Mouse (Mus musculus) hindbrain, postnatal 0 days (tissue): Measurements from ENCODE around the gene Dnah11. TPM values are rescaled to one million over a fixed set of nuclear protein-coding genes. Genes with fewer than 3 reads are reported as not detected.
A peak's percentile ranks its signal among the peaks of the same experiment; 100 is the strongest.

Experiments used
- ATAC-seq: fragments of 200-750 bp; cut with Nextera tagmentation; 2 replicates; pipeline ENCODE4 v1.8.0; 2017; ENCODE audit warnings: mild to moderate bottlenecking, moderate TSS enrichment, moderate library complexity
- DNase-seq: peaks from one replicate; pipeline ENCODE4 v3.0.0-alpha.2; 2015; ENCODE audit warnings: low spot score
- H3K27ac ChIP-seq: fragments of 300-500 bp; sonication (generic); 2 replicates; pipeline ENCODE4 v1.5.1; 2014; ENCODE audit warnings: mild to moderate bottlenecking
- H3K27me3 ChIP-seq: fragments of 300-500 bp; sonication (generic); 2 replicates; pipeline ENCODE4 v1.6.1; 2014; ENCODE audit warnings: low read length, mixed read lengths; ENCODE audit not compliant: insufficient read depth
- H3K36me3 ChIP-seq: fragments of 300-500 bp; sonication (generic); 2 replicates; pipeline ENCODE4 v1.6.1; 2014; ENCODE audit warnings: low read length, mixed read lengths; ENCODE audit not compliant: insufficient read depth
- H3K4me1 ChIP-seq: fragments of 300-500 bp; sonication (generic); 2 replicates; pipeline ENCODE4 v1.6.1; 2014; ENCODE audit warnings: antibody characterized with exemption, low read length, mixed read lengths; ENCODE audit not compliant: insufficient read depth
- H3K4me2 ChIP-seq: fragments of 300-500 bp; sonication (generic); 2 replicates; pipeline ENCODE4 v1.6.1; 2014; ENCODE audit warnings: low read depth, mild to moderate bottlenecking, low read length, moderate library complexity, mixed read lengths
- H3K4me3 ChIP-seq: fragments of 300-500 bp; sonication (generic); 2 replicates; pipeline ENCODE4 v1.5.1; 2014; ENCODE audit warnings: low read length
- H3K9ac ChIP-seq: fragments of 300-500 bp; sonication (generic); replicated peaks from 2 replicates; pipeline ENCODE4 v1.6.1; 2014; ENCODE audit warnings: mild to moderate bottlenecking, low read length, moderate library complexity, mixed read lengths
- H3K9me3 ChIP-seq: fragments of 300-500 bp; sonication (generic); 2 replicates; pipeline ENCODE4 v1.6.1; 2016; ENCODE audit warnings: low read length, mixed read lengths
- CTCF ChIP-seq: IDR thresholded peaks from 2 replicates; pipeline ENCODE4 v1.5.1; 2016; ENCODE audit warnings: antibody characterized with exemption, control low read depth, low read depth
- WGBS: fragments of 180-500 bp; shearing (Covaris S2); extraction: QIAGEN DNeasy Blood & Tissue Kit; methylation state at CpG from one replicate; pipeline ENCODE4 v1.1.7; 2014; 5-methylcytosine and 5-hydroxymethylcytosine counted together
- polyA plus RNA-seq: library from polyadenylated mRNA; unstranded; fragments of >200 nt; fragmentation: Nextera tagmentation; extraction: Ambion mirVana; gene quantifications from 2 replicates; pipeline ENCODE4 v1.2.1, GENCODE M21; 2015
- total RNA-seq: library from RNA; depleted of rRNA; stranded (reverse); fragments of >200 nt; gene quantifications from 2 replicates; pipeline ENCODE4 v1.2.3, GENCODE M21; 2014

Gene Dnah11
- total and polyA plus RNA-seq, 2 experiments from 2014 or later: 0.09 to 1.5 TPM

- no peak for TF ChIP-seq CTCF
- 67% methylated on average over 3 of the region's 3 CpGs for WGBS
- Histone ChIP-seq H3K27me3 (no peaks in the 10 kb centered on the region), H3K4me1 (no peaks in the 10 kb centered on the region), H3K27ac (no peak overlapping the region), H3K36me3 (no peaks in the 10 kb centered on the region), H3K4me3 (no peak overlapping the region), H3K4me2 (no peak overlapping the region), H3K9ac (no peak overlapping the region), H3K9me3 (no peaks in the 10 kb centered on the region)
- ATAC-seq: no peak
- DNase-seq: no peak
These were observed 100.6 kb downstream of the Dnah11 start for GRCm38 (mm10) chr12:118098257-118098656.

DNA sequence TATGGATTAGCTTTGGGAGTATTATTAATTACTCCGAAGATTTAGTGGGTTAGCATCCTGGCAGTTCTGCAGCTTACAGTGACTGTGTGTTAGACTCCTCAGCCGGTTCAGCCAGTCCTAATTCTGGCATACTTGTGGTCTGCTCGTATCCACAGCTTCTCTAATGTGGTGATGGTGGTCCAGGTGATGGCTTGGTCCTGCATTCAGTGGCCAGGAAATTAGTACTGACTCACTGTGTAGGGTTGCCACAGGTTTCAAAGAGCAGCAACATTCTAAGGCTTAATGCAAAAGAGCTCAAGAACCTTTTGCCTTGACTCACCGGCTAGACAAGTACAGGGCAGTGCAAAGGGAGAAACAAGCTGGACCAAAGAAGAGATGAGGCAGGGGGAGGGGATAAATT lies 103.9 kb downstream of the Dnah11 start:
- Histone ChIP-seq H3K27me3 (no peaks in the 10 kb centered on the region), H3K36me3 (no peaks in the 10 kb centered on the region), H3K4me1 (no peaks in the 10 kb centered on the region), H3K4me2 (no peak overlapping the region), H3K4me3 (no peak overlapping the region), H3K27ac (no peak overlapping the region), H3K9ac (no peak overlapping the region), H3K9me3 (no peaks in the 10 kb centered on the region)
- TF ChIP-seq CTCF: no peak
- WGBS: 85% methylated on average over 4 of the region's 4 CpGs
- ATAC-seq (no peak), DNase-seq (no peak)

DNA sequence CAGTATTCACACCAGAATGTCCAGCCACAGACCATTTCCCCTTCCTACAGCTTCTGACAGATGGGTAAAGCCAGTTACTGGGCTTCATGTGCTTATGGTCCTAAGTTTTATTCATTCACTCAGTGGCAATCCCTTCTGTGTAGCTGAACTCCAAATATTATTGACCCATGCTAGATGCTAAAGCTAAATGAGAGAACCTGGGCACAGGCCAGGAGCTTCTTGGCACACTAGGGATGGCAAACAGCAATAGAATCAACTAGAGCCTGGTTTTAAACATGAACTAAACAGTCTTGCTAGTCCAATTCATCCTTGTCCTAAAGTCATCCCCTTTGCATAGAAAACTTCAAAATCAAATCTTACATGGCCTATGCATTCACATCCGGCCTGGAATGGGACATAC lies 113.6 kb downstream of the Dnah11 start:
- 76% methylated on average over 1 of the region's 1 CpGs for WGBS
- Histone ChIP-seq H3K4me2 (no peak overlapping the region), H3K9ac (no peak overlapping the region), H3K9me3 (0 out of 2 replicates have a peak, but pooled peaks cover 2% of the 10 kb centered on the region), H3K27me3 (no peaks in the 10 kb centered on the region), H3K36me3 (no peaks in the 10 kb centered on the region), H3K4me1 (no peaks in the 10 kb centered on the region), H3K4me3 (no peak overlapping the region), H3K27ac (no peak overlapping the region)
- TF ChIP-seq CTCF: no peak
- no peak for ATAC-seq
- DNase-seq: no peak

DNA sequence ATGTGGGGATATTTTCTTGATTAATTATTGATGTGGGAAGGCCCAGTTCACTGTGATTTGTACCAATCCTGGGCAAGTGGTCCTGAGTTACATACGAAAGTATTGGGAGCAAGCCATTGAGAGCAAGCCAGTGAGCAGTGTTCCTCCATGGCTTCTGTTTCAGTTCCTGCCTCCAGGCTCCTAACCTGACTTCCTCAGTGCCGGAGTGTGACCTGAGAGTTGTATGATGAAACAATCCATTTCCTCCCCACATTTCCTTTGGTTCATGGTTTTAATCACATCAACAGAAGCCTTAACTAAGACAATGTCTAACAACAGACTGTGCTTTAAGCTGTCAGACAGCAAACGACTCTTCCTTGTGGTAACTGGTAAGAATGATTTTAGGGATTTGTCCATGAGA lies 114.0 kb downstream of the Dnah11 start:
- no peak for TF ChIP-seq CTCF
- Histone ChIP-seq H3K4me3 (no peak overlapping the region), H3K9me3 (0 out of 2 replicates have a peak, but pooled peaks cover 2% of the 10 kb centered on the region), H3K36me3 (no peaks in the 10 kb centered on the region), H3K27me3 (no peaks in the 10 kb centered on the region), H3K4me2 (no peak overlapping the region), H3K4me1 (no peaks in the 10 kb centered on the region), H3K9ac (no peak overlapping the region), H3K27ac (no peak overlapping the region)
- ATAC-seq: no peak
- DNase-seq: no peak
- 90% methylated on average over 3 of the region's 3 CpGs for WGBS

- Histone ChIP-seq H3K27ac (no peak overlapping the region), H3K9me3 (0 out of 2 replicates have a peak, but pooled peaks cover 2% of the 10 kb centered on the region), H3K27me3 (no peaks in the 10 kb centered on the region), H3K36me3 (no peaks in the 10 kb centered on the region), H3K4me3 (no peak overlapping the region), H3K4me2 (no peak overlapping the region), H3K4me1 (no peaks in the 10 kb centered on the region), H3K9ac (no peak overlapping the region)
- WGBS: 48% methylated on average over 5 of the region's 5 CpGs
- TF ChIP-seq CTCF: no peak
- ATAC-seq (no peak), DNase-seq (peak; percentile 53)
These were observed 114.7 kb downstream of the Dnah11 start for GRCm38 (mm10) chr12:118084134-118084533.

DNA sequence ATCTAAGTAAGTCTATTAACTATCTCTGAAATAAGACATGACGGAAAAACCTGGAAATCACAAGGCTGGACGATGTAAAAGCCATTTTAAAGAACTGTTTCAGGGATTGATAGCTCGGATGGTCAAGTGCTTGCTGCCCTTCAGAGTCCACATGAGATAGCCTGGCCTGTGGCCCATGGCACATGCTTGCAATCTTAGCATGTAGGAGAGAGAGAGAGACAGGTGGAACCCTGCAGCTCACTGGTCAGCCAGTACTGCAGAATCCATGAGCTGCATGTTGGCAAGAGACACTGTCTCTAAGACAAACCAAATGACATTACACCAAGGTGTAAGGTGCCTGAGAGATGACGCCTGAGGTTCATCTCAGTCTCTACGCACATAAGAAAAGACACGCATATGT lies 118.4 kb downstream of the Dnah11 start:
- no peak for TF ChIP-seq CTCF
- no peak for ATAC-seq
- Histone ChIP-seq H3K9ac (no peak overlapping the region), H3K36me3 (no peaks in the 10 kb centered on the region), H3K4me1 (no peaks in the 10 kb centered on the region), H3K4me2 (no peak overlapping the region), H3K27me3 (no peaks in the 10 kb centered on the region), H3K27ac (no peak overlapping the region), H3K9me3 (0 out of 2 replicates have a peak, but pooled peaks cover 2% of the 10 kb centered on the region), H3K4me3 (no peak overlapping the region)
- WGBS: 96% methylated on average over 6 of the region's 6 CpGs
- no peak for DNase-seq

- H3K4me2 ChIP-seq: no peak overlapping the region
- DNase-seq (no peak), ATAC-seq (no peak)
- no peaks in the 10 kb centered on the region for H3K27me3 ChIP-seq
- WGBS: 79% methylated on average over 9 of the region's 9 CpGs
- no peak overlapping the region for H3K9ac ChIP-seq
- H3K4me3 ChIP-seq: no peak overlapping the region
- no peak overlapping the region for H3K27ac ChIP-seq
- H3K9me3 ChIP-seq: 0 out of 2 replicates have a peak, but pooled peaks cover 2% of the 10 kb centered on the region
- H3K36me3 ChIP-seq: no peaks in the 10 kb centered on the region
- no peak for TF ChIP-seq CTCF
- no peaks in the 10 kb centered on the region for H3K4me1 ChIP-seq
These were observed 120.3 kb downstream of the Dnah11 start for GRCm38 (mm10) chr12:118078434-118078989.
